Mouse (Mus musculus): ENCODE measurements around the gene Tnfsf12. TPM values are rescaled to one million over a fixed set of nuclear protein-coding genes. Genes with fewer than 3 reads are reported as not detected.

The Tnfsf12 gene
- polyA plus RNA-seq, 1 experiment: 20.0 TPM

GRCm38 (mm10) chr11:69682840-69683533, 12.7 kb downstream of the Tnfsf12 start:
- peaks cover 10% of the 10 kb centered on the region for H3K4me1 ChIP-seq (ENCODE audit: control insufficient read depth, insufficient read depth, low read length)
- H3K27ac ChIP-seq (ENCODE audit: insufficient read depth, low read length): peak overlapping the region; percentile 95
- no peak overlapping the region; the same call in 1 of the 2 replicates for H3K4me3 ChIP-seq (ENCODE audit: insufficient read depth, low read length)
- TF ChIP-seq POLR2A (IDR thresholded peaks at IDR 0.05; ENCODE audit: low read depth, low read length) (peak; percentile 29; the same call in 1 of the 2 replicates), CTCF (IDR thresholded peaks at IDR 0.05; ENCODE audit: borderline replicate concordance, insufficient read depth, low read length) (peak; percentile 93)

GRCm38 (mm10) chr11:69682209-69682839, 13.3 kb downstream of the Tnfsf12 start:
- H3K27ac ChIP-seq (ENCODE audit: insufficient read depth, low read length): peak overlapping the region; percentile 85
- H3K4me1 ChIP-seq (ENCODE audit: control insufficient read depth, insufficient read depth, low read length): peaks cover 10% of the 10 kb centered on the region
- peak overlapping the region; percentile 54 for H3K4me3 ChIP-seq (ENCODE audit: insufficient read depth, low read length)
- TF ChIP-seq POLR2A (IDR thresholded peaks at IDR 0.05; ENCODE audit: low read depth, low read length): 0 out of 2 replicates have a peak, but pooled peaks have one; percentile 18
- TF ChIP-seq CTCF (IDR thresholded peaks at IDR 0.05; ENCODE audit: borderline replicate concordance, insufficient read depth, low read length): no peak

DNA sequence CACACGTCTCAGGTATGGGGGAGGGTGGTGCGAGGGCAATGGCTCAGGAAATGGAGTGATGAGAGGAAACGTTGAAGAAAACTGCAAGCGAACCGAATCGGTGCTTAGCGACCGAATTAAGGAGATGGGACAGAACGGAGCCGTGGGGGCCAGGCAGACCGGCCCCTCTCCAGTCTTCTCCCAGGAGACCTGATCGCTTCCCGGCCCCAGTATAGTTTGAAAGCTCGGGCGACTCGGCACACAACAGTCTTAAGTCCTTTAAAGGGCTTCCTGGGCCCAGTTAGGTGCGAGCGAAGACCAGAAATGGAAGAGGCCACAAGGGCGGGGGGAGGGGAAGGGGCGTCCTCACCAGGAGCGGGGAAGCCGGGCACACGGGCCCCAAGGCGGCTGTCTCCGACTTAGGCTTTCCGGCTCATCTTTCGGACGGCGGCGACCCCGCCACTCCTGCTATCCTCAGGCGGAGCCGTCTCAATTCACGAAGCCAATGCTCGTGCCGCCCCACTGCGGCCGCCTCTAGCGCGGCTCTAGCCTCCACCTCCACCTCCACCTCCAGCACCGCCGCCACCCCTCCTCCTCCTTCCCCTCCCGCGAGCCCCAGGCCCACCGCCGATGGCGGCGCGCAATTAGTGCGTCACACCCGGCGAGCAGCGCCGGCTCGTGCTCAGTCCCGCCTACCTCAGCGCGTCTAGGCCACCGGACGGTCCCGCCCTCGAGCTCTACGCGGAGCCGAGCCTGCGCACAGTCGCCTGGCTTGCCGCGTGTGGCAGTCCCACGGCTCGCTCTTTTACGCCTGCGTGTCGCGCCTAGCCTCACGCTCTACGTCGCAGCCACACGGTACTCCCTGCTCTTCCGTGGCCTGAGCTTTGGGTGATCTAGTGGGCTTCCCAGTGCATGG, 14.1 kb downstream of the Tnfsf12 start, which contains the start of gene Senp3:
Gene Senp3 (minus strand): TSS at position 771 of the 895 bp plus-strand sequence.
- Histone ChIP-seq H3K4me1 (ENCODE audit: control insufficient read depth, insufficient read depth, low read length) (peaks cover 9% of the 10 kb centered on the region), H3K27ac (ENCODE audit: insufficient read depth, low read length) (peak within 1 kb of the TSS; percentile 95), H3K4me3 (ENCODE audit: insufficient read depth, low read length) (peak within 1 kb of the TSS; percentile 96)
- TF ChIP-seq CTCF (IDR thresholded peaks at IDR 0.05; ENCODE audit: borderline replicate concordance, insufficient read depth, low read length) (no peak), POLR2A (IDR thresholded peaks at IDR 0.05; ENCODE audit: low read depth, low read length) (peak; percentile 95)

DNA sequence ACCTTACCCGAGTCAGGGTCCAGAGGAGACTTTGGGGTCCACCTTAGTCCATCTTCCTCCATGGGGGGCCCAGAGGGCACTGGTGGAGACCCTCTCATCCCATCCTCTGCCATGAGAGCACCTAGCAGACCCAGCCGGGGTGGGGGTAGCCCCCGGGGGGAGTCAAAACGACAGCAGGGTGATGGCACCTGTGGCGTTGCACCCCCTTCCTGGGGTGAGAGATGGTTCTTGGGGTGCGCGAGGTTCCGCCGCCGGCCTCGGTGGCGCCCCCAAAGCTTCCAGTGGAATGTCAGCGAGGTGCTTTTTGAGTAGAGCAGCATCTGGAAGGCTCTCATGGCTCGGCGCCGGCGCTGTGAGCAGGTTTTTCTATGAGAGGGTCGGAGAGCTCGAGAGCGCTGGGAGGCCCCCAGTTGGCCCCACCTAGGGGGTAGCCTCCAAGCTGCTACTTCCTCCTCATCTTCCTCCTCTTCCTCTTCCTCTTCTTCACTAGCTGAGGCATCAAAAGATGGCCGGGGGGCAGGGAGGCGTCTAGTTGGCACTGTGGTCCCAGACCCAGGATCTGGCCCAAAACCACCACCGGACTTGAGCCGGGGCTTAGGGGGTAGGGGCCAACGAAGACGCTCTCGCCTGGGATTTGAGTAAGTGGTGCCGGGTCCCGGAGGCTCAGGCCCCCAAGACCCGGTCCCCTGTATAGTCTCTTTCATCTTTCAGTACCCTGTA, 15.4 kb downstream of the Tnfsf12 start:
- no peak overlapping the region for H3K27ac ChIP-seq (ENCODE audit: insufficient read depth, low read length)
- peaks cover 7% of the 10 kb centered on the region for H3K4me1 ChIP-seq (ENCODE audit: control insufficient read depth, insufficient read depth, low read length)
- no peak for TF ChIP-seq POLR2A (IDR thresholded peaks at IDR 0.05; ENCODE audit: low read depth, low read length)
- TF ChIP-seq CTCF (IDR thresholded peaks at IDR 0.05; ENCODE audit: borderline replicate concordance, insufficient read depth, low read length): no peak
- peak overlapping the region; percentile 96 for H3K4me3 ChIP-seq (ENCODE audit: insufficient read depth, low read length)

- Histone ChIP-seq H3K27ac (ENCODE audit: insufficient read depth, low read length) (no peak overlapping the region), H3K4me3 (ENCODE audit: insufficient read depth, low read length) (no peak overlapping the region), H3K4me1 (ENCODE audit: control insufficient read depth, insufficient read depth, low read length) (peaks cover 7% of the 10 kb centered on the region)
- TF ChIP-seq CTCF (IDR thresholded peaks at IDR 0.05; ENCODE audit: borderline replicate concordance, insufficient read depth, low read length) (no peak), POLR2A (IDR thresholded peaks at IDR 0.05; ENCODE audit: low read depth, low read length) (no peak)
Measured at GRCm38 (mm10) chr11:69679144-69679543, 16.5 kb downstream of the Tnfsf12 start.

GRCm38 (mm10) chr11:69672211-69672706, 23.4 kb downstream of the Tnfsf12 start, which contains the start of gene Eif4a1:
Eif4a1 (minus strand) TSS chr11:69672423.
- Histone ChIP-seq H3K4me1 (ENCODE audit: control insufficient read depth, insufficient read depth, low read length) (no peaks in the 10 kb centered on the region), H3K4me3 (ENCODE audit: insufficient read depth, low read length) (peak within 1 kb of the TSS; percentile 100), H3K27ac (ENCODE audit: insufficient read depth, low read length) (peak within 1 kb of the TSS; percentile 86)
- TF ChIP-seq POLR2A (IDR thresholded peaks at IDR 0.05; ENCODE audit: low read depth, low read length): peak; percentile 99
- TF ChIP-seq CTCF (IDR thresholded peaks at IDR 0.05; ENCODE audit: borderline replicate concordance, insufficient read depth, low read length): no peak

DNA sequence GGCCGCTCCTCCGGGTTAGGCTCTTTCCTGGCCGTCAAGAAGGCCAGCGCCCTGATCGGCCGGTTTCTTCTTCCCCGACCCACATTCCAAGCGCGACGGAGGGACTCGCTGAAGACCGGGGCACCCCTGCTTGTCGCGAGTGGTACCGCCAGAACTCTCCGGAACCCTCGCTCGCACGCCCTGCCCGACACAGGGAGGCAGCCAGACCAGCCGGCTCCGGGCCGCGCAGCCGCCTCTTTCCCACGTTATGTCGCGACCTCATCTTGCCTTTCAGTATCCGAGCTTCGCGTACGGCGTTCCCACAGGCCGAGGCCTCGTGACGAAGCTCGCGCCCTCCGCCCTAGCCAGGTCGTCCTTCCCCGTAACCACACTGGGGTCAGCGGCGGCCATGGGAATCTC, 23.9 kb downstream of the Tnfsf12 start:
- peak overlapping the region; percentile 86 for H3K27ac ChIP-seq (ENCODE audit: insufficient read depth, low read length)
- TF ChIP-seq POLR2A (IDR thresholded peaks at IDR 0.05; ENCODE audit: low read depth, low read length) (no peak), CTCF (IDR thresholded peaks at IDR 0.05; ENCODE audit: borderline replicate concordance, insufficient read depth, low read length) (no peak)
- peak overlapping the region; percentile 100 for H3K4me3 ChIP-seq (ENCODE audit: insufficient read depth, low read length)
- no peaks in the 10 kb centered on the region for H3K4me1 ChIP-seq (ENCODE audit: control insufficient read depth, insufficient read depth, low read length)

DNA sequence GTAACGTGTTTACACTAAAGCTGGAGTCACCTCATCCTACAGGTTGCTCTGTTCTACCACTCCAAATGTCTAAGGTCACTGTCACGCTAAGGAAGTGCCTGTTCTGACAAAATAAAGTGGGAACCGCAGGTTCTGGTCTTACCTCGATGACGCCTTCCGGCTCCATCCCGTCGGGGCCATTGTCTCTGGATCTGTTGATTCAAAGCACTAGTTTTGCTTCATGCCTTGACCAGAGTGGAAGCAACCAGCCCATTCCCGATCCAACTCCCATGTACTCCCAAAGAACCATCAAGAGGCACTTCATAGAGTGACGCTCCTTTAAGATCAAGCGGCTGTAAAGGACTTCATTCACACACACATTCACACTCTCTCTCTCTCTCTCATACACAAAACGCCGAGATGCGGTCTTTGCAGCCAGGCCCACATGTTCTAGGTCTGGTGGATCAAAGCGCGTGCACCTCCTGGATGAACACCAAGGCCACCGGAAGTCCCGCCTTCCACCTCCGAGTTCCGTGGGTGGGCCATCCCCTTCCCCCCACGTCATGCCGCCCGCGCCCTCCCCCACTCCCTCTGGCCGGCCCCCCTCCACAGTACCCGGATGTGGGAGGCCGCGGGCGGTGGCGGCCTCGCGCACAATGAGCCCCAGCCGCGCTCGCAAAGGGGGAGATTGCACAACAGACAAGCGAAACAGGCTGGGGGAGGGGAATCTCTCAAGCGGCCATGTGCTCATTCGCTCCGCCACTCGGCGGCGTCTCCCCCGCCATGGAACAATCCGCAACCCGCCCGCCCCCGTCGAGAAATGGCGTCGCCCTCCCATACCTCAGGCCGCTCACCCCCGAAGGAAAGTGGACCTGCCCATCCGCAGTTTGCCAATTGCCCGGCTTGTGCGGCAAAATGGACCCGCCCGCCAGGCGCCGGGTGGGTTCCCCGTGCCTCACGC, 24.6 kb downstream of the Tnfsf12 start:
- peak overlapping the region; percentile 100 for H3K4me3 ChIP-seq (ENCODE audit: insufficient read depth, low read length)
- H3K4me1 ChIP-seq (ENCODE audit: control insufficient read depth, insufficient read depth, low read length): no peaks in the 10 kb centered on the region
- TF ChIP-seq POLR2A (IDR thresholded peaks at IDR 0.05; ENCODE audit: low read depth, low read length) (peak; percentile 47), CTCF (IDR thresholded peaks at IDR 0.05; ENCODE audit: borderline replicate concordance, insufficient read depth, low read length) (no peak)
- peak overlapping the region; percentile 86 for H3K27ac ChIP-seq (ENCODE audit: insufficient read depth, low read length)

Measured in embryonic fibroblast, embryonic 13.5 days (primary cell).